Mouse (Mus musculus) bone marrow, adult 2 months (tissue): ENCODE measurements around the gene Rab13.

ENCODE experiments used
- CTCF ChIP-seq: fragments of 200-500 bp; IDR thresholded peaks from 2 replicates; pipeline ENCODE4 v1.5.1; 2011; ENCODE audit warnings: low read length, control low read depth; ENCODE audit not compliant: control insufficient read depth, insufficient read depth
- POLR2A ChIP-seq: fragments of 200-500 bp; IDR thresholded peaks from 2 replicates; pipeline ENCODE4 v1.6.1; 2011; ENCODE audit warnings: low read depth, mild to moderate bottlenecking, control low read depth, low read length, borderline replicate concordance; ENCODE audit not compliant: control insufficient read depth

DNA sequence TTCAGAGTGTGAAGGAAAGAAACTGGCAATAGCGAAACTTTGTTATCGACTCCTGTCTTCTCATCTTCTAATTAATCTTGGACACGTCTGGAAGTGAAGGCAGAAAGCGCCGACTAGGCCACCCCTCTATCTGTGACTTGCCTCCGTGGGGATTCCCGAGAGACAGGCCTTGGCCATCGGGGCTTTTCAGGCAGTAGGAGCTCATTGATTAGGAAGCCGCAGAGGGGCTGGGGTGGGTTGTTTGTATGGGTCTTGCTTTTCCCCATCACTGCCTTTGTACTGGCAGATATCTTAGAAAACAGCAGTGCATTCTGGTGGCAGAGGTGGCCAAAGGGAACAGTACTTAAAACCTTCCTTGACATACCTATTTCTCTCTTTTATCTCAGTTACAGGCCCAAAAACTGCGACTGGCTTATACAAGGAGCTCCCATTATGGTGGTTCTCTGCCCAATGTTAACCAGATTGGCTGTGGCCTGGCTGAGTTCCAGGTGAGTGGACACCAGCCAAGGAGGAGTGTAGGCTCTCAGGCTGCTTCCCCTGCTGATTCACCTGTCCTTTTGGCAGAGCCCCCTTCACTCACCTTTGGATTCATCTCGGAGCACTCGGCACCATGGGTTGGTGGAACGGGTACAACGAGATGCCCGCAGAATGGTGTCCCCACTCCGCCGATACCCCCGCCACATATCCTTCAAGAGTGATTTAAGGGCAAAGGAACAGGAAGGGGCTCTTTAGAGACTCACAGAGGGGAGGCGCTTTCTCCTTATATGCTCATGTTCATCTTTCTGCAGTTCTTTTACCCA lies 43.4 kb downstream of the Rab13 start:
- no peak for TF ChIP-seq CTCF
- no peak for TF ChIP-seq POLR2A
